In the genomic region with DNA sequence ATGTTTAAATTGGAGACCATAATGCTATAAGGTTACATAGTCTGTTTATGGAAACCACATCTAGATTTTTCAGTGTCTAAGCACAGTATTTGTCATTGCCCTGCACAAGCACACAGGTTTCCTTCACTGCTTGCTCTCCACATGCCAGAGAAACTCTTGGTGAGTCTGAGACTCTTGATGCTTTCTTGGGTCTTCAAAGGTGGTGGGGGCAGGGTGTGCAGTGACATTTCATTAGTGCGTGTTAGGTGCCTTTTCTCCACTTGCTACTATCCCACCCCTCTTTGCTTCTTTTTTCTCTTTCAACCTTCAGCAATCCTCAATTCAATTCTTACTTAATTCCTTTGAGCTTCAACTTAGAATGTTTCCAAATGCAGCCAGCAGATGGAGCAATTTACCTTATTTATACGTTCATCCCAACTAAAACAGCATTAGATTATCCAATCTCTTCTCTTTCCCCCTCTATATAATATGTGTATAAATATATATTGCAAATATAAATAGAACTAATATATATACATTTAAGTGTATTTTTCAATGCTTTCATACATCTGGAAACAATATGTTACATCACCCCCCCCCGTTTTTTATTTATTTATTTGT, we compare ENCODE assay signal across 8 mouse cellular contexts.
DNase-seq lines count a peak whose midpoint lies in the region; ATAC-seq lines count a peak whose summit lies in the region.

No protein-coding gene starts in this region.

- H3K36me3 ChIP-seq in embryonic facial prominence, embryonic 11.5 days (replicated peaks; ENCODE audit: control insufficient read depth, insufficient read depth, low read depth, low read length) = no peaks in the 10 kb centered on the region
- no peaks in the 10 kb centered on the region for H3K36me3 ChIP-seq in embryonic facial prominence, embryonic 10.5 days (replicated peaks)
- no peaks in the 10 kb centered on the region for H3K36me3 ChIP-seq in midbrain, embryonic 11.5 days (ENCODE audit: control insufficient read depth, insufficient read depth, low read length)
- no peaks in the 10 kb centered on the region for H3K36me3 ChIP-seq in midbrain, embryonic 10.5 days

- H3K4me2 ChIP-seq in embryonic facial prominence, embryonic 11.5 days (ENCODE audit: low read depth, low read length) = no peak overlapping the region
- H3K4me2 ChIP-seq in midbrain, embryonic 11.5 days = no peak overlapping the region

- no peaks in the 10 kb centered on the region for H3K27me3 ChIP-seq in embryonic facial prominence, embryonic 11.5 days (ENCODE audit: control insufficient read depth, insufficient read depth, low read length)
- H3K27me3 ChIP-seq in embryonic facial prominence, embryonic 10.5 days (replicated peaks; ENCODE audit: low read depth, poor library complexity, severe bottlenecking) = no peaks in the 10 kb centered on the region
- no peaks in the 10 kb centered on the region for H3K27me3 ChIP-seq in midbrain, embryonic 11.5 days (ENCODE audit: control insufficient read depth, insufficient read depth, low read length)
- H3K27me3 ChIP-seq in midbrain, embryonic 10.5 days (ENCODE audit: low read depth, poor library complexity, severe bottlenecking) = no peaks in the 10 kb centered on the region

- H3K9ac ChIP-seq in embryonic facial prominence, embryonic 11.5 days (replicated peaks; ENCODE audit: low read length) = no peak overlapping the region
- H3K9ac ChIP-seq in midbrain, embryonic 11.5 days (ENCODE audit: low read length) = no peak overlapping the region

- no peak overlapping the region for H3K4me3 ChIP-seq in embryonic facial prominence, embryonic 11.5 days (ENCODE audit: low read depth, low read length)
- H3K4me3 ChIP-seq in embryonic facial prominence, embryonic 10.5 days = no peak overlapping the region
- H3K4me3 ChIP-seq in midbrain, embryonic 11.5 days (ENCODE audit: low read depth, low read length) = no peak overlapping the region
- H3K4me3 ChIP-seq in midbrain, embryonic 10.5 days = no peak overlapping the region

- H3K27ac ChIP-seq in embryonic facial prominence, embryonic 11.5 days (replicated peaks; ENCODE audit: low read depth, low read length) = no peak overlapping the region
- H3K27ac ChIP-seq in embryonic facial prominence, embryonic 10.5 days (replicated peaks) = no peak overlapping the region
- H3K27ac ChIP-seq in midbrain, embryonic 11.5 days (ENCODE audit: low read depth, low read length) = no peak overlapping the region
- no peak overlapping the region for H3K27ac ChIP-seq in midbrain, embryonic 10.5 days (replicated peaks)

- ATAC-seq in embryonic facial prominence, embryonic 11.5 days (replicated peaks; ENCODE audit: insufficient number of reproducible peaks, low FRiP score, low TSS enrichment, low read depth) = no peak
- peak; percentile 58; the same call in 1 of the 2 replicates for ATAC-seq in midbrain, embryonic 11.5 days (ENCODE audit: low FRiP score)

- H3K9me3 ChIP-seq in embryonic facial prominence, embryonic 11.5 days (replicated peaks; ENCODE audit: control insufficient read depth, low read length) = no peaks in the 10 kb centered on the region
- H3K9me3 ChIP-seq in embryonic facial prominence, embryonic 10.5 days = no peaks in the 10 kb centered on the region
- no peaks in the 10 kb centered on the region for H3K9me3 ChIP-seq in midbrain, embryonic 11.5 days (ENCODE audit: control insufficient read depth, low read length)
- H3K9me3 ChIP-seq in midbrain, embryonic 10.5 days (replicated peaks) = no peaks in the 10 kb centered on the region

- H3K4me1 ChIP-seq in embryonic facial prominence, embryonic 11.5 days (ENCODE audit: control insufficient read depth, insufficient read depth, low read length) = no peaks in the 10 kb centered on the region
- no peaks in the 10 kb centered on the region for H3K4me1 ChIP-seq in embryonic facial prominence, embryonic 10.5 days
- H3K4me1 ChIP-seq in midbrain, embryonic 11.5 days (ENCODE audit: control insufficient read depth, insufficient read depth, low read length) = no peaks in the 10 kb centered on the region
- H3K4me1 ChIP-seq in midbrain, embryonic 10.5 days = no peaks in the 10 kb centered on the region

- DNase-seq in embryonic facial prominence, embryonic 11.5 days (ENCODE audit: low spot score) = peak; percentile 82
- DNase-seq in embryonic facial prominence, embryonic 10.5 days (ENCODE audit: low spot score) = no peak
- peak; percentile 90 for DNase-seq in midbrain, embryonic 11.5 days (ENCODE audit: low spot score, missing footprints)
- no peak for DNase-seq in midbrain, embryonic 10.5 days (ENCODE audit: low spot score)
- DNase-seq in embryo, embryonic 10.5 days (ENCODE audit: low spot score) = peak; percentile 80
- peak; percentile 38 to 54 for DNase-seq in kidney, postnatal 36 days
- DNase-seq in retina, embryonic 14.5 days (ENCODE audit: low spot score) = peak; percentile 85
- DNase-seq in urinary bladder, postnatal 10 days (ENCODE audit: low spot score) = no peak

- 36% methylated on average over 3 of the region's 3 CpGs for WGBS in embryonic facial prominence, embryonic 11.5 days
- 37% methylated on average over 3 of the region's 3 CpGs for WGBS in embryonic facial prominence, embryonic 10.5 days
- WGBS in midbrain, embryonic 11.5 days = 41% methylated on average over 3 of the region's 3 CpGs
- 49% methylated on average over 3 of the region's 3 CpGs for WGBS in midbrain, embryonic 10.5 days

Comparison
In these comparisons a context has a peak if more than half of its experiments do, and no peak if none do; other contexts are left out.
1. DNase-seq: peak in embryonic facial prominence, embryonic 11.5 days (single experiment), midbrain, embryonic 11.5 days (single experiment), embryo, embryonic 10.5 days (single experiment), kidney, postnatal 36 days (2 of 2) and retina, embryonic 14.5 days (single experiment); none in embryonic facial prominence, embryonic 10.5 days (single experiment), midbrain, embryonic 10.5 days (single experiment) and urinary bladder, postnatal 10 days (single experiment).